Mouse (Mus musculus) kidney, embryonic 16.5 days (tissue): ENCODE data around the gene Zfp526. TPM values are rescaled to one million over a fixed set of nuclear protein-coding genes. Genes with fewer than 3 reads are reported as not detected.

Experiments
- ATAC-seq: fragments of 200-750 bp; cut with Nextera tagmentation; 2 replicates; pipeline ENCODE4 v1.8.0; 2017; ENCODE audit warnings: moderate TSS enrichment; ENCODE audit not compliant: low FRiP score, low TSS enrichment
- H3K27ac ChIP-seq: fragments of 300-500 bp; sonication (generic); 2 replicates; pipeline ENCODE4 v1.5.1; 2014; ENCODE audit warnings: low read length
- H3K27me3 ChIP-seq: fragments of 300-500 bp; sonication (generic); 2 replicates; pipeline ENCODE4 v1.6.1; 2014; ENCODE audit warnings: low read length, control low read depth, mixed read lengths; ENCODE audit not compliant: insufficient read depth
- H3K36me3 ChIP-seq: fragments of 300-500 bp; sonication (generic); 2 replicates; pipeline ENCODE4 v1.6.1; 2014; ENCODE audit warnings: low read length, control low read depth, mixed read lengths; ENCODE audit not compliant: insufficient read depth
- H3K4me1 ChIP-seq: fragments of 300-500 bp; sonication (generic); 2 replicates; pipeline ENCODE4 v1.6.1; 2014; ENCODE audit warnings: low read length, control low read depth, mixed read lengths; ENCODE audit not compliant: insufficient read depth
- H3K4me2 ChIP-seq: fragments of 300-500 bp; sonication (generic); replicated peaks from 2 replicates; pipeline ENCODE4 v1.6.1; 2014; ENCODE audit warnings: low read depth, low read length
- H3K4me3 ChIP-seq: fragments of 300-500 bp; sonication (generic); 2 replicates; pipeline ENCODE4 v1.5.1; 2014; ENCODE audit warnings: mild to moderate bottlenecking, low read length
- H3K9ac ChIP-seq: fragments of 300-500 bp; sonication (generic); replicated peaks from 2 replicates; pipeline ENCODE4 v1.6.1; 2014; ENCODE audit warnings: low read length
- H3K9me3 ChIP-seq: fragments of 300-500 bp; sonication (generic); 2 replicates; pipeline ENCODE4 v1.6.1; 2016; ENCODE audit warnings: low read length, control low read depth
- WGBS: fragments of 180-500 bp; shearing (Covaris S2); extraction: QIAGEN DNeasy Blood & Tissue Kit; methylation state at CpG from one replicate; pipeline ENCODE4 v1.1.7; 2014; 5-methylcytosine and 5-hydroxymethylcytosine counted together
- polyA plus RNA-seq: library from polyadenylated mRNA; unstranded; fragments of >200 nt; fragmentation: Nextera tagmentation; extraction: Ambion mirVana; gene quantifications from 2 replicates; pipeline ENCODE4 v1.2.1, GENCODE M21; 2015

Gene Zfp526
- polyA plus RNA-seq = 2.7 and 3.0 TPM in 2 replicates

- Histone ChIP-seq H3K9me3 (no peaks in the 10 kb centered on the region), H3K27ac (peak within 1 kb of the TSS; percentile 89), H3K4me2 (peak within 1 kb of the TSS; percentile 86), H3K9ac (peak within 1 kb of the TSS; percentile 71), H3K27me3 (no peaks in the 10 kb centered on the region), H3K36me3 (peaks cover 27% of the 10 kb centered on the region), H3K4me1 (peaks cover 26% of the 10 kb centered on the region), H3K4me3 (peak within 1 kb of the TSS; percentile 63)
- ATAC-seq = peak; percentile 96
- WGBS = under 1% methylated on average over 43 of the region's 45 CpGs
These were observed at the start of gene Zfp526 for GRCm38 (mm10) chr7:25221102-25221883. Gene Zfp526 (plus strand): TSS chr7:25221425.

- H3K9ac ChIP-seq = no peak overlapping the region
- no peaks in the 10 kb centered on the region for H3K36me3 ChIP-seq
- no peak for ATAC-seq
- no peak overlapping the region for H3K4me2 ChIP-seq
- no peak overlapping the region for H3K4me3 ChIP-seq
- WGBS = 18% methylated on average over 5 of the region's 5 CpGs
- H3K27ac ChIP-seq = no peak overlapping the region
- H3K27me3 ChIP-seq = peaks cover 22% of the 10 kb centered on the region
- H3K9me3 ChIP-seq = no peaks in the 10 kb centered on the region
- H3K4me1 ChIP-seq = no peaks in the 10 kb centered on the region
These were observed 48.6 kb upstream of the Zfp526 start for GRCm38 (mm10) chr7:25172669-25173068.

GRCm38 (mm10) chr7:25174343-25174742 is 46.9 kb upstream of the Zfp526 start:
- Histone ChIP-seq H3K36me3 (no peaks in the 10 kb centered on the region), H3K4me3 (no peak overlapping the region), H3K4me1 (peaks cover 9% of the 10 kb centered on the region; the same call in 1 of the 2 replicates), H3K27ac (no peak overlapping the region), H3K4me2 (no peak overlapping the region), H3K9ac (no peak overlapping the region), H3K27me3 (peaks cover 39% of the 10 kb centered on the region), H3K9me3 (no peaks in the 10 kb centered on the region)
- WGBS = 65% methylated on average over 11 of the region's 11 CpGs
- ATAC-seq = no peak

- ATAC-seq = no peak
- 1% methylated on average over 17 of the region's 17 CpGs for WGBS
- Histone ChIP-seq H3K27ac (no peak overlapping the region), H3K9ac (no peak overlapping the region), H3K4me1 (peaks cover 15% of the 10 kb centered on the region; the same call in 1 of the 2 replicates), H3K4me3 (peak overlapping the region; percentile 52; the same call in 1 of the 2 replicates), H3K36me3 (no peaks in the 10 kb centered on the region), H3K9me3 (no peaks in the 10 kb centered on the region), H3K27me3 (peaks cover 79% of the 10 kb centered on the region), H3K4me2 (peak overlapping the region; percentile 75)
These were observed 42.9 kb upstream of the Zfp526 start for GRCm38 (mm10) chr7:25178317-25178716.

GRCm38 (mm10) chr7:25178787-25179605 is 42.2 kb upstream of the Zfp526 start:
- Histone ChIP-seq H3K9me3 (no peaks in the 10 kb centered on the region), H3K9ac (peak overlapping the region; percentile 41), H3K36me3 (no peaks in the 10 kb centered on the region), H3K4me2 (peak overlapping the region; percentile 75), H3K27ac (no peak overlapping the region), H3K4me3 (peak overlapping the region; percentile 52), H3K27me3 (peaks cover 84% of the 10 kb centered on the region), H3K4me1 (peaks cover 15% of the 10 kb centered on the region; the same call in 1 of the 2 replicates)
- WGBS = 1% methylated on average over 50 of the region's 56 CpGs
- peak; percentile 52 for ATAC-seq

GRCm38 (mm10) chr7:25179606-25180161 is 41.5 kb upstream of the Zfp526 start, which contains the start of gene Pou2f2:
Gene Pou2f2 (minus strand): TSS chr7:25179726.
- H3K4me3 ChIP-seq = peak within 1 kb of the TSS; percentile 52
- peak within 1 kb of the TSS; percentile 41 for H3K9ac ChIP-seq
- H3K27ac ChIP-seq = no peak within 1 kb of the TSS
- H3K4me1 ChIP-seq = peaks cover 15% of the 10 kb centered on the region; the same call in 1 of the 2 replicates
- H3K4me2 ChIP-seq = peak within 1 kb of the TSS; percentile 75
- no peaks in the 10 kb centered on the region for H3K9me3 ChIP-seq
- H3K36me3 ChIP-seq = no peaks in the 10 kb centered on the region
- under 1% methylated on average over 24 of the region's 56 CpGs for WGBS
- peaks cover 87% of the 10 kb centered on the region for H3K27me3 ChIP-seq
- ATAC-seq = peak; percentile 85

GRCm38 (mm10) chr7:25180512-25180911 is 40.7 kb upstream of the Zfp526 start:
- Histone ChIP-seq H3K27me3 (peaks cover 86% of the 10 kb centered on the region), H3K4me1 (peaks cover 15% of the 10 kb centered on the region; the same call in 1 of the 2 replicates), H3K4me2 (no peak overlapping the region), H3K27ac (no peak overlapping the region), H3K9ac (no peak overlapping the region), H3K4me3 (no peak overlapping the region), H3K36me3 (no peaks in the 10 kb centered on the region), H3K9me3 (no peaks in the 10 kb centered on the region)
- ATAC-seq = no peak
- 3% methylated on average over 6 of the region's 6 CpGs for WGBS

- H3K9me3 ChIP-seq = no peaks in the 10 kb centered on the region
- no peak overlapping the region for H3K9ac ChIP-seq
- ATAC-seq = no peak
- peaks cover 15% of the 10 kb centered on the region; the same call in 1 of the 2 replicates for H3K4me1 ChIP-seq
- no peak overlapping the region for H3K27ac ChIP-seq
- peaks cover 78% of the 10 kb centered on the region for H3K27me3 ChIP-seq
- no peak overlapping the region for H3K4me2 ChIP-seq
- WGBS = under 1% methylated on average over 15 of the region's 15 CpGs
- no peaks in the 10 kb centered on the region for H3K36me3 ChIP-seq
- 0 out of 2 replicates have a peak overlapping the region, but pooled peaks have one; percentile 3 for H3K4me3 ChIP-seq
These were observed 39.9 kb upstream of the Zfp526 start for GRCm38 (mm10) chr7:25181331-25181790.

GRCm38 (mm10) chr7:25181814-25182213 is 39.4 kb upstream of the Zfp526 start:
- Histone ChIP-seq H3K9me3 (no peaks in the 10 kb centered on the region), H3K9ac (no peak overlapping the region), H3K4me3 (0 out of 2 replicates have a peak overlapping the region, but pooled peaks have one; percentile 3), H3K27ac (no peak overlapping the region), H3K36me3 (no peaks in the 10 kb centered on the region), H3K27me3 (peaks cover 73% of the 10 kb centered on the region), H3K4me2 (no peak overlapping the region), H3K4me1 (peaks cover 15% of the 10 kb centered on the region; the same call in 1 of the 2 replicates)
- 4% methylated on average over 21 of the region's 21 CpGs for WGBS
- no peak for ATAC-seq
